Mouse (Mus musculus) liver, postnatal 0 days (tissue): Measurements from ENCODE around the gene Itk.

ENCODE experiments used
- CTCF ChIP-seq: sonication (generic); IDR thresholded peaks from 2 replicates; pipeline ENCODE4 v1.5.1; 2016; ENCODE audit warnings: antibody characterized with exemption, low read depth
- EP300 ChIP-seq: IDR thresholded peaks from 2 replicates; pipeline ENCODE4 v1.6.1; 2016; ENCODE audit warnings: antibody characterized with exemption, low read depth, mild to moderate bottlenecking

DNA sequence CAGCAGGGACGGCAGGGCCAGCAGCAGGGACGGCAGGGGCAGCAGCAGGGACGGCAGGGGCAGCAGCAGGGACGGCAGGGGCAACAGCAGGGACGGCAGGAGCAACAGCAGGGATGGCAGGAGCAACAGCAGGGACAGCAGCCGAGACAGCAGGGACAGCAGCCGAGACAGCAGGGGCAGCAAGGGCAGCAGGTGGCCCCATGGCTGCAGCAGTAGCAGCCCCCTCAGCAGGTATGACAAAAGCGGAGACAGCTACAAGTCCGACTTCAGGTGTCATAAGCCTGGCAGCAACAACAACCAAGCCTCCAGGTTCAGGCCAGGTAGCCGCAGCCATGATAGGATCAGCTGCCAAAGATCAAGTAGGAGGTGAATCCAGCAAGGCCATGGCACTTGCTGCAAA is 17.4 kb upstream of the Itk start:
- TF ChIP-seq EP300, result no peak
- no peak for TF ChIP-seq CTCF
